Mouse (Mus musculus) heart, postnatal 0 days (tissue): ENCODE measurements around the gene Ddx56.

Experiments
- CTCF ChIP-seq: IDR thresholded peaks from 2 replicates; pipeline ENCODE4 v1.5.1; 2016; ENCODE audit warnings: antibody characterized with exemption, control low read depth, low read depth
- EP300 ChIP-seq: IDR thresholded peaks from 2 replicates; pipeline ENCODE4 v1.6.1; 2016; ENCODE audit warnings: antibody characterized with exemption, low read depth

GRCm38 (mm10) chr11:6222187-6222586 lies 45.4 kb downstream of the Ddx56 start:
- no peak for TF ChIP-seq CTCF
- TF ChIP-seq EP300, result no peak
